Mouse (Mus musculus) ES-Bruce4 (cell line): Measurements from ENCODE around the gene Rabac1. TPM values are rescaled to one million over a fixed set of nuclear protein-coding genes. Genes with fewer than 3 reads are reported as not detected.

Experiments used
- H3K27ac ChIP-seq: 2 replicates; pipeline ENCODE4 v1.5.1; 2012; ENCODE audit warnings: low read length, inconsistent platforms; ENCODE audit not compliant: insufficient read depth
- H3K27me3 ChIP-seq: 2 replicates; pipeline ENCODE4 v1.6.1; 2012; ENCODE audit warnings: mild to moderate bottlenecking, low read length, inconsistent platforms; ENCODE audit not compliant: control insufficient read depth, poor library complexity, insufficient read depth, severe bottlenecking
- H3K36me3 ChIP-seq: 2 replicates; pipeline ENCODE4 v1.6.1; 2012; ENCODE audit warnings: inconsistent platforms, mild to moderate bottlenecking, low read length, moderate library complexity; ENCODE audit not compliant: control insufficient read depth, poor library complexity, insufficient read depth, severe bottlenecking
- H3K4me1 ChIP-seq: one replicate; pipeline ENCODE4 v1.8.1; 2011; ENCODE audit warnings: low read length; ENCODE audit not compliant: control insufficient read depth, insufficient read depth
- H3K4me3 ChIP-seq: 2 replicates; pipeline ENCODE4 v1.5.1; 2011; ENCODE audit warnings: low read depth, mild to moderate bottlenecking, low read length
- H3K9ac ChIP-seq: 2 replicates; pipeline ENCODE4 v1.6.1; 2012; ENCODE audit warnings: low read depth, mild to moderate bottlenecking, inconsistent platforms; ENCODE audit not compliant: poor library complexity, severe bottlenecking
- H3K9me3 ChIP-seq: replicated peaks from 2 replicates; pipeline ENCODE4 v1.6.1; 2012; ENCODE audit warnings: mild to moderate bottlenecking, low read length, inconsistent platforms; ENCODE audit not compliant: control insufficient read depth, poor library complexity, insufficient read depth, severe bottlenecking
- CTCF ChIP-seq: IDR thresholded peaks from one replicate; pipeline ENCODE4 v1.8.1; 2011; ENCODE audit warnings: low read depth, low read length
- EP300 ChIP-seq: IDR thresholded peaks from 2 replicates; pipeline ENCODE4 v1.6.1; 2011; ENCODE audit warnings: low read depth, low read length; ENCODE audit not compliant: insufficient read depth
- POLR2A ChIP-seq: IDR thresholded peaks from one replicate; pipeline ENCODE4 v1.8.1; 2011; ENCODE audit warnings: low read length; ENCODE audit not compliant: insufficient read depth
- polyA plus RNA-seq: library from polyadenylated mRNA; stranded (reverse); fragments of >200 nt; gene quantifications from 2 replicates; pipeline ENCODE4 v1.2.4, GENCODE M21; 2011; ENCODE audit warnings: low read depth; ENCODE audit not compliant: missing spikeins, insufficient read depth, insufficient read length

The Rabac1 gene
- polyA plus RNA-seq, 1 experiment: 84.4 TPM

- no peaks in the 10 kb centered on the region for H3K9me3 ChIP-seq
- H3K4me3 ChIP-seq: no peak overlapping the region
- H3K27ac ChIP-seq: no peak overlapping the region
- no peak for TF ChIP-seq POLR2A
- TF ChIP-seq CTCF: no peak
- no peak for TF ChIP-seq EP300
- no peaks in the 10 kb centered on the region for H3K36me3 ChIP-seq
- H3K9ac ChIP-seq: no peak overlapping the region
- no peaks in the 10 kb centered on the region for H3K4me1 ChIP-seq
- no peaks in the 10 kb centered on the region for H3K27me3 ChIP-seq
These were observed 4.1 kb downstream of the Rabac1 start for GRCm38 (mm10) chr7:24968463-24968862.

DNA sequence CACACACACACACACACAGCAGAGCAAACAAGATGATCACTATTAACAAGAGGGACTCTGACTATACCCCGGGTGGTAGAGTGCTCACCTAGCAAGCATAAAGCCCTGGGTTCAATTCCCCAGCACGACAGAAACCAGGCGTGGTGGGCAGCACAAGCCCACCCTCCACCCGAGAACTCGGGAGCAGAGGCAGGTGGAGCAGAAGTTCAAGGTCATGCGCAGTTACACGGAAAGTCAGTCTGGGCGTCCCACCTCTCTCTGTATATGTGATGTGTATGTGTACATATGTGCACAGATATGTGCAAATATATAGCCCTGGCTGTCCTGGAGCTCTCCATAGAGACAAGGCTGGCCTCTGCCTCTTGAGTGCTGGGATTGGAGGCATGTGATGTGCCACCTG, 4.6 kb downstream of the Rabac1 start:
- TF ChIP-seq CTCF: no peak
- no peak for TF ChIP-seq POLR2A
- TF ChIP-seq EP300: no peak
- no peaks in the 10 kb centered on the region for H3K36me3 ChIP-seq
- H3K27ac ChIP-seq: no peak overlapping the region
- H3K9me3 ChIP-seq: no peaks in the 10 kb centered on the region
- no peak overlapping the region for H3K4me3 ChIP-seq
- no peak overlapping the region for H3K9ac ChIP-seq
- no peaks in the 10 kb centered on the region for H3K27me3 ChIP-seq
- no peaks in the 10 kb centered on the region for H3K4me1 ChIP-seq

DNA sequence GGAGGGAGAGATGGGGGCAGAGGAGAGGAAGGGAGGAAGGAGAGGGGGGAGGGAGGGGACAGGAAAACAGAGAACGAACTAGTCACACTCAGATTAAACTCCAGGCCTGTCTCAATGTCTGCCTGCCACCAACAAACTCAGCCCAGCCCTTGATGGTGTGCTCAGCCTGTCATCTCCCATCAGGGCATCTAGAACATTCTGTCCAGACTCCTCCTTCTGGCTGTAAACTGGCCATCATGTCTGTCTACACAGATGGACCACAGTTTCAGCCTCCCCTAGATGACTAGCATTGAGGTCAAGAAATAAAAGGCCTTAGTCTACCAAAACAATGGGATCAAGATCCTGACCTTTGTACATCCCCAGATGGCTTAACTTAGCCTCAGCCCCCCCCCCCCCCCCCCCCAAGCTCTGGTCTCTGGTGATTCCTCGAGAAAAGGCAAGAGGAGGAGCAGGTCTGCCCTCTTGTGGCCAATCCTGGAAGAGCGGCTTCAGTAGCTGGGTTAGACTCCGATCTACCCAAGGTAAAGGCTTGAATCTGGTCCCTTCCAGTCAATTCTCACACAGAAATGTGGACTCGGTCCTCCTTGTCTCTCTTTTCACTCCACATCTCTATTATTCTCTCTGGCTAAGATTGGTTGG, 7.5 kb downstream of the Rabac1 start:
- no peaks in the 10 kb centered on the region for H3K27me3 ChIP-seq
- no peaks in the 10 kb centered on the region for H3K9me3 ChIP-seq
- no peaks in the 10 kb centered on the region for H3K4me1 ChIP-seq
- no peak overlapping the region for H3K9ac ChIP-seq
- TF ChIP-seq CTCF (peak; percentile 73), POLR2A (no peak), EP300 (no peak)
- no peaks in the 10 kb centered on the region for H3K36me3 ChIP-seq
- no peak overlapping the region for H3K27ac ChIP-seq
- no peak overlapping the region for H3K4me3 ChIP-seq

DNA sequence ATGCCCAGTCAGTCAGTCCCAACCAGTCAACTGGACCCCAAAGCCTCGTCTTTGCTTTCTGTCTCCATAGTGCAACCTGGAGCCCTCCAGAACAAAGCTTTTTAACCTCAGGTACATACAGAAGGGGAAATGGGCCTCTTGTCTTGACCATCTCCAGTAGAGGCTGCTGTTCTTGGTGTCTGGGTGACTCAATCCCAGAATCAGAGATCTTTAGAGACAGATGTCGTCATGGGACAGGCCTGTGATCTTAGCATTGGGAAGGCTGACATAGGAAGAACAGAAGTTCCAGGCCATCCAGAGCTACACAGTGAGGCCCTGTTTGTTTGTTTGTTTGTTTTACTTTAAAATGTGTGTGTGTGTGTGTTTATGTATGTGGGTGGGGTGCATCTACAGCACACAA, 8.3 kb downstream of the Rabac1 start:
- TF ChIP-seq POLR2A: no peak
- no peak for TF ChIP-seq EP300
- TF ChIP-seq CTCF: no peak
- Histone ChIP-seq H3K4me1 (no peaks in the 10 kb centered on the region), H3K36me3 (no peaks in the 10 kb centered on the region), H3K9me3 (no peaks in the 10 kb centered on the region), H3K4me3 (no peak overlapping the region), H3K27ac (no peak overlapping the region), H3K27me3 (no peaks in the 10 kb centered on the region), H3K9ac (no peak overlapping the region)

DNA sequence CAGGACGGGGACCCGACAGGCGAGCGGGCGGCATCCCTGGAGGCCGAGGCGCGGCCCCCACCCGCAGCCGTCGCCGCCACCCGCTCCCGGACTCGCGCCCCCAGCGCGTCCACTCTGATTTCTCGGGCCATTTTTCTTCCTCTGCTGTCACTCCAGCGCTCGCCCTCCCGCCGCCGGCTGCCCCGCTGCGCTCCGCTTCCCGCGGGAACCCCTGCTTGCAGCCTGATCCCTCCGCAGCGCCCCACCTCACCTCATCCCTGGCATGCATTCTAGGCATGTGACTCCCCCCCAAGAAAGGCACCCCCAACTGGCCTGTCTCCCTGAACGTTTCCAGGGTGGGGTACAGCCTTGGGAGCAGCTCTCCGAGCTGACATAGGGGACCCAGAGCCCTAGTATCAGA, 17.3 kb downstream of the Rabac1 start:
- TF ChIP-seq EP300 (no peak), POLR2A (no peak), CTCF (no peak)

GRCm38 (mm10) chr7:24954450-24954849, 18.1 kb downstream of the Rabac1 start:
- no peak overlapping the region for H3K27ac ChIP-seq
- H3K4me3 ChIP-seq: peak overlapping the region; percentile 64
- H3K27me3 ChIP-seq: peaks cover 7% of the 10 kb centered on the region; the same call in 1 of the 2 replicates
- H3K9ac ChIP-seq: peak overlapping the region; percentile 75
- no peaks in the 10 kb centered on the region for H3K36me3 ChIP-seq
- no peaks in the 10 kb centered on the region; the same call in 1 of the 2 replicates for H3K9me3 ChIP-seq
- TF ChIP-seq CTCF (no peak), POLR2A (no peak), EP300 (no peak)
- H3K4me1 ChIP-seq: no peaks in the 10 kb centered on the region

More for the DNA sequence above, 17.3 kb downstream of the Rabac1 start:
- no peaks in the 10 kb centered on the region for H3K36me3 ChIP-seq
- peaks cover 7% of the 10 kb centered on the region; the same call in 1 of the 2 replicates for H3K27me3 ChIP-seq
- H3K4me1 ChIP-seq: no peaks in the 10 kb centered on the region
- H3K4me3 ChIP-seq: peak overlapping the region; percentile 64
- H3K27ac ChIP-seq: no peak overlapping the region
- H3K9me3 ChIP-seq: no peaks in the 10 kb centered on the region; the same call in 1 of the 2 replicates
- peak overlapping the region; percentile 75 for H3K9ac ChIP-seq
